Mouse (Mus musculus) C2C12 (cell line): ENCODE results near the gene Cyb5d1.

ENCODE experiments used
- CEBPB ChIP-seq: IDR thresholded peaks from one replicate; pipeline ENCODE4 v1.6.1; 2011; ENCODE audit warnings: low read depth, mild to moderate bottlenecking, control low read depth, moderate library complexity
- CTCF ChIP-seq: IDR thresholded peaks from one replicate; pipeline ENCODE4 v1.5.1; 2011; ENCODE audit not compliant: control insufficient read depth, insufficient read depth, insufficient read length
- MAX ChIP-seq: IDR thresholded peaks from one replicate; pipeline ENCODE4 v1.6.1; 2011; ENCODE audit warnings: mild to moderate bottlenecking, control low read depth
- MYOD1 ChIP-seq: IDR thresholded peaks from one replicate; pipeline ENCODE4 v1.6.1; 2011; ENCODE audit warnings: low read depth; ENCODE audit not compliant: control insufficient read depth, insufficient read length
- MYOG ChIP-seq: IDR thresholded peaks from one replicate; pipeline ENCODE4 v1.6.1; 2011; ENCODE audit not compliant: control insufficient read depth, insufficient read length; ENCODE audit errors: extremely low read depth
- USF1 ChIP-seq: IDR thresholded peaks from one replicate; pipeline ENCODE4 v1.6.1; 2011; ENCODE audit warnings: low read depth, mild to moderate bottlenecking, control low read depth, moderate library complexity

DNA sequence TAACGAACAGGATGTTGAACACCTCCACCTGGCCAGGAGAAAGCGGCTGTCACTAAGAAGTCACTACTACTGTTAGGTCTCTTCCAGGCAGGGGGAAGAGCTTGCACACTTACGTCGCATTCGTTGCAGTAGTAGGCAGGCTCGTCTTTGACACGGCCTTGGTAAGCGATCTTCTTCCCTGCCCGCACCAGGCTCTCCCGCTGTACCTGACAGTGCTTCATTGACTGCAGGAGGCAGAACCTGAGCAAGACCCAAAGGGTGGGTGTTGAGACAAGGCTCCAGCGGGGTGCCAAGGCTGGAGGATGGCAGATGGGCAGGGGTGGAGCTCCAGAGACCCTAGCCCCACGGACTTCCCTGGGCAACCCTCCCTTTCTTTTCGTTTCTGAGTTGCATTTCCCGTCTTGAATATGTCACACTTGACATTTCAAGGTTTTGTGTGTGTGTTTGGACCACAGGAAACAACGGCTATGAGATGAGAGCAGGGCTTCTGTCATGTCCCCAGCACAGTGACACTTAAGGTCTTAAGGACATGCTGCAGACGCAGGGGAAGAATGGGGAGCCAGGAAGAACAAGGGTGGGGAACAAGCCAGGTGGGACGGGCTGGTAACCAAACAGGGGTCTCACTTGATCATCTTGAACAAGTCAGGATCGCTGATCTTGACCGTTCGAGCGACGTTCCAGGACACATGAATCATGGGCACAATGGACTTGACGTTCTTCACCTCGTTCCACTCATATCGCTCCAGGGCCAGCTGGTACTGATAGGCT lies 4.8 kb upstream of the Cyb5d1 start:
- no peak for TF ChIP-seq USF1
- no peak for TF ChIP-seq CTCF
- no peak for TF ChIP-seq CEBPB
- TF ChIP-seq MAX, result no peak
- TF ChIP-seq MYOD1, result no peak
- TF ChIP-seq MYOG, result no peak
